Comparison of ENCODE assay signal across 9 mouse cellular contexts in genomic region chr10:67100011-67100661, GRCm38 (mm10). TPM values are rescaled to one million over a fixed set of nuclear protein-coding genes. Genes with fewer than 3 reads are reported as not detected.
DNase-seq lines count a peak whose midpoint lies in the region; ATAC-seq and TF ChIP-seq lines count a peak whose summit lies in the region.
"Had no signal": no experiment of that assay in that cellular context is flagged by ENCODE, and none has a peak within 500 bp of the region (broad histone marks: within the 10 kb centered on the region; RNA-seq: fewer than 3 reads in every experiment).

No protein-coding gene starts in this region.

- H3K27ac ChIP-seq in forebrain, postnatal 0 days (ENCODE audit: low read depth, low read length): no peak overlapping the region
- no peak overlapping the region for H3K27ac ChIP-seq in forebrain, embryonic 15.5 days (replicated peaks)
- H3K27ac ChIP-seq in midbrain, embryonic 13.5 days: no peak overlapping the region
- no peak overlapping the region for H3K27ac ChIP-seq in midbrain, embryonic 10.5 days (replicated peaks)
- H3K27ac ChIP-seq in kidney, postnatal 0 days: 0 out of 2 replicates have a peak overlapping the region, but pooled peaks have one; percentile 10
- no peak overlapping the region for H3K27ac ChIP-seq in stomach, embryonic 16.5 days (ENCODE audit: low read length)
- H3K27ac ChIP-seq: limb, embryonic 15.5 days had no signal

- no peaks in the 10 kb centered on the region for H3K9me3 ChIP-seq in forebrain, postnatal 0 days (ENCODE audit: low read length)
- no peaks in the 10 kb centered on the region for H3K9me3 ChIP-seq in forebrain, embryonic 15.5 days
- no peaks in the 10 kb centered on the region for H3K9me3 ChIP-seq in midbrain, embryonic 13.5 days
- no peaks in the 10 kb centered on the region for H3K9me3 ChIP-seq in midbrain, embryonic 10.5 days (replicated peaks)
- H3K9me3 ChIP-seq in kidney, postnatal 0 days (replicated peaks; ENCODE audit: low read length): no peaks in the 10 kb centered on the region
- H3K9me3 ChIP-seq in stomach, embryonic 16.5 days (replicated peaks; ENCODE audit: control insufficient read depth, low read length): no peaks in the 10 kb centered on the region
- H3K9me3 ChIP-seq: limb, embryonic 15.5 days had no signal

- TF ChIP-seq CTCF in forebrain, postnatal 0 days (IDR thresholded peaks at IDR 0.05; ENCODE audit: low read depth): 0 out of 2 replicates have a peak, but pooled peaks have one; percentile 22
- TF ChIP-seq CTCF in kidney, postnatal 0 days (IDR thresholded peaks at IDR 0.05; ENCODE audit: low read depth): peak; percentile 8; the same call in 1 of the 2 replicates

- WGBS in forebrain, postnatal 0 days: 30% methylated on average over 7 of the region's 7 CpGs
- 30% methylated on average over 7 of the region's 7 CpGs for WGBS in forebrain, embryonic 15.5 days
- WGBS in midbrain, embryonic 13.5 days: 37% methylated on average over 7 of the region's 7 CpGs
- 52% methylated on average over 7 of the region's 7 CpGs for WGBS in midbrain, embryonic 10.5 days
- 41% methylated on average over 7 of the region's 7 CpGs for WGBS in kidney, postnatal 0 days
- 51% methylated on average over 7 of the region's 7 CpGs for WGBS in stomach, embryonic 16.5 days

- no peak overlapping the region for H3K4me3 ChIP-seq in forebrain, postnatal 0 days (ENCODE audit: low read depth, low read length)
- no peak overlapping the region for H3K4me3 ChIP-seq in forebrain, embryonic 15.5 days
- H3K4me3 ChIP-seq in midbrain, embryonic 13.5 days (replicated peaks): no peak overlapping the region
- H3K4me3 ChIP-seq in midbrain, embryonic 10.5 days: no peak overlapping the region
- H3K4me3 ChIP-seq in kidney, postnatal 0 days (replicated peaks; ENCODE audit: low read depth, low read length): no peak overlapping the region
- no peak overlapping the region for H3K4me3 ChIP-seq in stomach, embryonic 16.5 days (replicated peaks; ENCODE audit: low read length)
- H3K4me3 ChIP-seq: limb, embryonic 15.5 days had no signal

- DNase-seq in forebrain, postnatal 0 days: no peak
- DNase-seq in midbrain, embryonic 10.5 days (ENCODE audit: low spot score): no peak
- DNase-seq in kidney, postnatal 0 days (ENCODE audit: low spot score): no peak
- DNase-seq in gastrocnemius, adult 8-10 months (ENCODE audit: low spot score in 2 of 2): no peak
- DNase-seq in thymus, postnatal 10 days (ENCODE audit: low spot score in 2 of 2): no peak

- peaks cover 36% of the 10 kb centered on the region for H3K4me1 ChIP-seq in forebrain, postnatal 0 days (ENCODE audit: insufficient read depth)
- H3K4me1 ChIP-seq in forebrain, embryonic 15.5 days: peaks cover 65% of the 10 kb centered on the region
- peaks cover 82% of the 10 kb centered on the region for H3K4me1 ChIP-seq in midbrain, embryonic 13.5 days (replicated peaks)
- peaks cover 81% of the 10 kb centered on the region for H3K4me1 ChIP-seq in midbrain, embryonic 10.5 days
- peaks cover 48% of the 10 kb centered on the region for H3K4me1 ChIP-seq in kidney, postnatal 0 days (replicated peaks; ENCODE audit: insufficient read depth, low read length)
- H3K4me1 ChIP-seq in stomach, embryonic 16.5 days (ENCODE audit: control insufficient read depth, insufficient read depth, low read length): peaks cover 57% of the 10 kb centered on the region

- peak overlapping the region; percentile 59; the same call in 1 of the 2 replicates for H3K4me2 ChIP-seq in forebrain, postnatal 0 days (ENCODE audit: low read depth)
- no peak overlapping the region for H3K4me2 ChIP-seq in forebrain, embryonic 15.5 days (replicated peaks)
- H3K4me2 ChIP-seq in midbrain, embryonic 13.5 days (replicated peaks): peak overlapping the region; percentile 85; the same call in 1 of the 2 replicates
- H3K4me2 ChIP-seq in kidney, postnatal 0 days (ENCODE audit: low read length): peak overlapping the region; percentile 10; the same call in 1 of the 2 replicates
- H3K4me2 ChIP-seq in stomach, embryonic 16.5 days (ENCODE audit: low read depth, low read length): 0 out of 2 replicates have a peak overlapping the region, but pooled peaks have one; percentile 2
- H3K4me2 ChIP-seq: limb, embryonic 15.5 days had no signal

- no peak for ATAC-seq in forebrain, postnatal 0 days
- ATAC-seq in forebrain, embryonic 15.5 days (replicated peaks): no peak
- ATAC-seq in midbrain, embryonic 13.5 days: no peak
- no peak for ATAC-seq in kidney, postnatal 0 days (replicated peaks; ENCODE audit: low FRiP score, low read depth)
- no peak for ATAC-seq in stomach, embryonic 16.5 days (ENCODE audit: insufficient read depth, low FRiP score)

- H3K27me3 ChIP-seq in forebrain, postnatal 0 days (ENCODE audit: insufficient read depth, low read length): no peaks in the 10 kb centered on the region
- no peaks in the 10 kb centered on the region for H3K27me3 ChIP-seq in forebrain, embryonic 15.5 days
- H3K27me3 ChIP-seq in midbrain, embryonic 13.5 days: no peaks in the 10 kb centered on the region
- no peaks in the 10 kb centered on the region for H3K27me3 ChIP-seq in midbrain, embryonic 10.5 days (ENCODE audit: low read depth, poor library complexity, severe bottlenecking)
- no peaks in the 10 kb centered on the region for H3K27me3 ChIP-seq in kidney, postnatal 0 days (ENCODE audit: insufficient read depth, low read length)
- H3K27me3 ChIP-seq in stomach, embryonic 16.5 days (ENCODE audit: control insufficient read depth, insufficient read depth, low read length): no peaks in the 10 kb centered on the region
- H3K27me3 ChIP-seq: limb, embryonic 15.5 days had no signal

- no peak overlapping the region for H3K9ac ChIP-seq in forebrain, postnatal 0 days
- no peak overlapping the region for H3K9ac ChIP-seq in forebrain, embryonic 15.5 days (replicated peaks)
- H3K9ac ChIP-seq in midbrain, embryonic 13.5 days (replicated peaks): no peak overlapping the region
- no peak overlapping the region for H3K9ac ChIP-seq in kidney, postnatal 0 days (ENCODE audit: low read depth, low read length)
- no peak overlapping the region for H3K9ac ChIP-seq in stomach, embryonic 16.5 days (ENCODE audit: low read length)
- H3K9ac ChIP-seq: limb, embryonic 15.5 days had no signal

- no peaks in the 10 kb centered on the region for H3K36me3 ChIP-seq in forebrain, postnatal 0 days (ENCODE audit: insufficient read depth)
- no peaks in the 10 kb centered on the region for H3K36me3 ChIP-seq in forebrain, embryonic 15.5 days
- H3K36me3 ChIP-seq in midbrain, embryonic 13.5 days: no peaks in the 10 kb centered on the region
- H3K36me3 ChIP-seq in midbrain, embryonic 10.5 days: 0 out of 2 replicates have a peak, but pooled peaks cover 4% of the 10 kb centered on the region
- no peaks in the 10 kb centered on the region for H3K36me3 ChIP-seq in kidney, postnatal 0 days (ENCODE audit: insufficient read depth, low read length)
- no peaks in the 10 kb centered on the region for H3K36me3 ChIP-seq in stomach, embryonic 16.5 days (ENCODE audit: control insufficient read depth, insufficient read depth, low read length)
- H3K36me3 ChIP-seq: limb, embryonic 15.5 days had no signal

RNA-seq across cellular contexts. Expression of gene Reep3, which starts 3.4 kb away (rescaled TPM):
- 21.7 and 30.8 TPM in 2 replicates for total RNA-seq in forebrain, postnatal 0 days (2014; rRNA removed)
- 18.8 and 23.7 TPM in 2 replicates for polyA plus RNA-seq in forebrain, postnatal 0 days (2015; fragmentation: Nextera tagmentation; extraction: Ambion mirVana)
- 36.6 and 37.0 TPM in 2 replicates for polyA plus RNA-seq in forebrain, embryonic 15.5 days (2015; fragmentation: Nextera tagmentation; extraction: Ambion mirVana)
- polyA plus RNA-seq in midbrain, embryonic 13.5 days (2015; fragmentation: Nextera tagmentation; extraction: Ambion mirVana): 38.6 and 41.0 TPM in 2 replicates
- polyA plus RNA-seq in midbrain, embryonic 10.5 days (2016; fragmentation: Nextera tagmentation; extraction: Ambion mirVana): 31.7 and 36.7 TPM in 2 replicates
- polyA plus RNA-seq in kidney, postnatal 0 days (2015; fragmentation: Nextera tagmentation; extraction: Ambion mirVana): 44.7 and 50.9 TPM in 2 replicates
- 44.0 and 52.0 TPM in 2 replicates for polyA plus RNA-seq in stomach, embryonic 16.5 days (2015; fragmentation: Nextera tagmentation; extraction: Ambion mirVana)
- 1 to 10 TPM; 7.6 to 9.3 (median 9.0) TPM for total RNA-seq in gastrocnemius, adult 8-10 months (2022)

RNA-seq across cellular contexts. Expression of gene Jmjd1c, which starts 4.2 kb away (rescaled TPM):
- total RNA-seq in forebrain, postnatal 0 days (2014; rRNA removed): 67.1 and 76.8 TPM in 2 replicates
- 29.6 and 44.4 TPM in 2 replicates for polyA plus RNA-seq in forebrain, postnatal 0 days (2015; fragmentation: Nextera tagmentation; extraction: Ambion mirVana)
- 64.1 and 65.2 TPM in 2 replicates for polyA plus RNA-seq in forebrain, embryonic 15.5 days (2015; fragmentation: Nextera tagmentation; extraction: Ambion mirVana)
- polyA plus RNA-seq in midbrain, embryonic 13.5 days (2015; fragmentation: Nextera tagmentation; extraction: Ambion mirVana): 48.6 and 56.1 TPM in 2 replicates
- polyA plus RNA-seq in midbrain, embryonic 10.5 days (2016; fragmentation: Nextera tagmentation; extraction: Ambion mirVana): 27.1 and 28.4 TPM in 2 replicates
- polyA plus RNA-seq in kidney, postnatal 0 days (2015; fragmentation: Nextera tagmentation; extraction: Ambion mirVana): 35.2 and 40.8 TPM in 2 replicates
- 26.7 and 30.3 TPM in 2 replicates for polyA plus RNA-seq in stomach, embryonic 16.5 days (2015; fragmentation: Nextera tagmentation; extraction: Ambion mirVana)
- total RNA-seq in gastrocnemius, adult 8-10 months (2022): 10 to 100 TPM; 22.0 to 26.9 (median 22.7) TPM
